10 mouse cellular contexts compared by ENCODE assay signal in the genomic region with DNA sequence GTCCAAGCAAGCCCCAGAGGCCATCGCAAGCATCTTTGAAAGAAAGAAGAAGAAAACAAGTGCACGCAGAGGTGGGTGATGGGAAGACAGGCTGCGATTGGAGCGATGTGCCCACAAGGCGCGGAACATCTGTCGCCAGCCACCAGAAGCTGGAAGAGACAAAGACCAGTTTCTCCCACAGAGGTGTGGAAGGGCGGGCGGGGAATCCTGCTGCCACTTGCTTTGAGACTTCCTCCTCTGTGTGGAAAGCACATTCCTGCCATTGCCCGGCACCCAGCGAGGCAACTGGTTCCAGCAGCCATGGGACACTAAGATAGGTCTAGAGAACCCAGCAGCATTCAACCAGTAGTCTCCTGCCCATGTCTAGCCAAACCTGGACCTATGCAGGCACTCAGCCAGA. TPM values are rescaled to one million over a fixed set of nuclear protein-coding genes. Genes with fewer than 3 reads are reported as not detected.
DNase-seq lines count a peak whose midpoint lies in the region; ATAC-seq and TF ChIP-seq lines count a peak whose summit lies in the region.
"Had no signal": no experiment of that assay in that cellular context is flagged by ENCODE, and none has a peak within 500 bp of the region (broad histone marks: within the 10 kb centered on the region; RNA-seq: fewer than 3 reads in every experiment).

No protein-coding gene starts in this region.

- H3K9me3 ChIP-seq in ES-Bruce4 (replicated peaks; ENCODE audit: control insufficient read depth, insufficient read depth, low read length, poor library complexity, severe bottlenecking) (no peaks in the 10 kb centered on the region), G1E (replicated peaks) (peaks cover 5% of the 10 kb centered on the region)
- H3K9me3 ChIP-seq in intestine, embryonic 15.5 days = no peaks in the 10 kb centered on the region

- TF ChIP-seq POLR2A in ES-Bruce4 (IDR thresholded peaks at IDR 0.05; ENCODE audit: insufficient read depth, low read length) = no peak

- no peak overlapping the region for H3K4me2 ChIP-seq in intestine, embryonic 15.5 days (replicated peaks)

- peak overlapping the region; percentile 1; the same call in 1 of the 2 replicates for H3K4me3 ChIP-seq in ES-Bruce4 (ENCODE audit: low read depth, low read length)
- peak overlapping the region; percentile 55; the same call in 1 of the 2 replicates for H3K4me3 ChIP-seq in G1E (ENCODE audit: low read depth, low read length)
- H3K4me3 ChIP-seq in intestine, embryonic 15.5 days (replicated peaks) = no peak overlapping the region

- H3K36me3 ChIP-seq in ES-Bruce4 (ENCODE audit: control insufficient read depth, insufficient read depth, low read length, poor library complexity, severe bottlenecking) (no peaks in the 10 kb centered on the region), G1E (replicated peaks) (no peaks in the 10 kb centered on the region)
- no peaks in the 10 kb centered on the region for H3K36me3 ChIP-seq in intestine, embryonic 15.5 days

- ATAC-seq in G1E (ENCODE audit: extremely low read depth, insufficient number of reproducible peaks, low FRiP score, poor library complexity, severe bottlenecking) = no peak
- no peak for ATAC-seq in intestine, embryonic 15.5 days

- H3K27ac ChIP-seq in ES-Bruce4 (ENCODE audit: insufficient read depth, low read length) = no peak overlapping the region
- H3K27ac ChIP-seq in intestine, embryonic 15.5 days = no peak overlapping the region

- 0 out of 2 replicates have a peak, but pooled peaks have one; percentile 50 for TF ChIP-seq EP300 in ES-Bruce4 (IDR thresholded peaks at IDR 0.05; ENCODE audit: insufficient read depth, low read depth, low read length)

- peak; percentile 31 for DNase-seq in kidney, adult 11 months
- DNase-seq in kidney, adult 8-10 months = no peak
- DNase-seq in G1E (ENCODE audit: low spot score) (no peak), liver (peak; percentile 49)
- DNase-seq in ovary, postnatal 14 days (ENCODE audit: low spot score) = no peak
- DNase-seq: cerebellum, postnatal 14 days; lung, postnatal 14 days; right cerebral cortex, postnatal 4 days had no signal

- H3K4me1 ChIP-seq in ES-Bruce4 (ENCODE audit: control insufficient read depth, insufficient read depth, low read length) = peaks cover 6% of the 10 kb centered on the region
- peaks cover 66% of the 10 kb centered on the region for H3K4me1 ChIP-seq in G1E (ENCODE audit: insufficient read depth, low read depth, low read length)
- H3K4me1 ChIP-seq in intestine, embryonic 15.5 days (replicated peaks) = peaks cover 25% of the 10 kb centered on the region

- no peak for TF ChIP-seq CTCF in ES-Bruce4 (IDR thresholded peaks at IDR 0.05; ENCODE audit: low read depth, low read length)
- TF ChIP-seq CTCF in G1E (IDR thresholded peaks at IDR 0.05; ENCODE audit: low read depth, low read length) = no peak

- H3K27me3 ChIP-seq in ES-Bruce4 (ENCODE audit: control insufficient read depth, insufficient read depth, low read length, poor library complexity, severe bottlenecking) (no peaks in the 10 kb centered on the region), G1E (ENCODE audit: insufficient read depth, low read length) (peaks cover 21% of the 10 kb centered on the region)
- no peaks in the 10 kb centered on the region; the same call in 1 of the 2 replicates for H3K27me3 ChIP-seq in intestine, embryonic 15.5 days (replicated peaks)

- H3K9ac ChIP-seq in ES-Bruce4 (ENCODE audit: low read depth, poor library complexity, severe bottlenecking) = no peak overlapping the region
- H3K9ac ChIP-seq in intestine, embryonic 15.5 days = no peak overlapping the region

- 75% methylated on average over 11 of the region's 11 CpGs for WGBS in intestine, embryonic 15.5 days

RNA-seq across cellular contexts. Expression of a gene that starts 32.2 kb away (rescaled TPM):
- polyA plus RNA-seq in ES-Bruce4 (2011; ENCODE audit: insufficient read depth, insufficient read length, low read depth, missing spikeins) (682 and 697 TPM in 2 replicates), G1E (2012) (68.8 and 85.2 TPM in 2 replicates)
- total RNA-seq in G1E (2014; fragmentation: Nextera tagmentation) (142 and 165 TPM in 2 replicates), G1E (2017) (173 and 176 TPM in 2 replicates)
- polyA plus RNA-seq in intestine, embryonic 15.5 days (2015; fragmentation: Nextera tagmentation; extraction: Ambion mirVana) = 132 and 136 TPM in 2 replicates

Comparison
In these comparisons a context has a peak if more than half of its experiments do, and no peak if none do; other contexts are left out.
1. DNase-seq: peak in kidney, adult 11 months (single experiment) and liver (single experiment); none in kidney, adult 8-10 months (0 of 2), G1E (single experiment) and ovary, postnatal 14 days (single experiment).